Mouse (Mus musculus) cortical plate, adult 2 months (tissue): Measurements from ENCODE around the gene Dab2ip.

Experiments
- CTCF ChIP-seq: fragments of 200-500 bp; IDR thresholded peaks from 2 replicates; pipeline ENCODE4 v1.5.1; 2011; ENCODE audit warnings: mild to moderate bottlenecking, control low read depth, low read length; ENCODE audit not compliant: insufficient read depth; ENCODE audit errors: extremely low read depth
- POLR2A ChIP-seq: fragments of 200-500 bp; IDR thresholded peaks from 2 replicates; pipeline ENCODE4 v1.6.1; 2011; ENCODE audit warnings: mild to moderate bottlenecking, low read length, control low read depth; ENCODE audit not compliant: insufficient read depth; ENCODE audit errors: extremely low read depth

GRCm38 (mm10) chr2:35745876-35746275, 187.8 kb downstream of the Dab2ip start:
- TF ChIP-seq POLR2A (no peak), CTCF (no peak)
